Mouse (Mus musculus) right cerebral cortex, postnatal 4 days (tissue): ENCODE measurements around the gene Arhgef28.

Experiments
- DNase-seq: peaks from one replicate; pipeline ENCODE4 v3.0.0-alpha.2; 2022

The Arhgef28 gene

GRCm38 (mm10) chr13:98008588-98008987 is 197.7 kb downstream of the Arhgef28 start:
- DNase-seq, result no peak

- DNase-seq, result no peak
These were observed 200.5 kb downstream of the Arhgef28 start for GRCm38 (mm10) chr13:98005611-98006218.

GRCm38 (mm10) chr13:98004647-98005414 is 201.4 kb downstream of the Arhgef28 start:
- DNase-seq, result no peak

- DNase-seq, result no peak
These were observed 202.5 kb downstream of the Arhgef28 start for GRCm38 (mm10) chr13:98003690-98004089.

- no peak for DNase-seq
These were observed 203.6 kb downstream of the Arhgef28 start for GRCm38 (mm10) chr13:98002598-98002997.

GRCm38 (mm10) chr13:98002121-98002520 is 204.1 kb downstream of the Arhgef28 start:
- DNase-seq, result no peak

GRCm38 (mm10) chr13:98001719-98002118 is 204.5 kb downstream of the Arhgef28 start:
- no peak for DNase-seq

GRCm38 (mm10) chr13:98000841-98001240 is 205.4 kb downstream of the Arhgef28 start:
- no peak for DNase-seq

- no peak for DNase-seq
These were observed 207.1 kb downstream of the Arhgef28 start for GRCm38 (mm10) chr13:97999130-97999529.

GRCm38 (mm10) chr13:97998570-97998969 is 207.7 kb downstream of the Arhgef28 start:
- DNase-seq, result no peak

GRCm38 (mm10) chr13:97990939-97991338 is 215.3 kb downstream of the Arhgef28 start:
- DNase-seq, result no peak

- no peak for DNase-seq
These were observed 217.4 kb downstream of the Arhgef28 start for GRCm38 (mm10) chr13:97988796-97989195.

GRCm38 (mm10) chr13:97986691-97987090 is 219.5 kb downstream of the Arhgef28 start:
- no peak for DNase-seq

GRCm38 (mm10) chr13:97977104-97977503 is 229.1 kb downstream of the Arhgef28 start:
- DNase-seq, result no peak

GRCm38 (mm10) chr13:97976642-97977041 is 229.6 kb downstream of the Arhgef28 start:
- DNase-seq, result no peak

GRCm38 (mm10) chr13:97974532-97975194 is 231.6 kb downstream of the Arhgef28 start:
- no peak for DNase-seq

GRCm38 (mm10) chr13:97973915-97974314 is 232.3 kb downstream of the Arhgef28 start:
- DNase-seq, result no peak

GRCm38 (mm10) chr13:97966077-97966476 is 240.2 kb downstream of the Arhgef28 start:
- DNase-seq, result no peak

- no peak for DNase-seq
These were observed 241.3 kb downstream of the Arhgef28 start for GRCm38 (mm10) chr13:97964892-97965424.

GRCm38 (mm10) chr13:97960142-97960541 is 246.1 kb downstream of the Arhgef28 start:
- DNase-seq, result no peak

- no peak for DNase-seq
These were observed 246.8 kb downstream of the Arhgef28 start for GRCm38 (mm10) chr13:97959394-97959888.

- DNase-seq, result no peak
These were observed 250.5 kb downstream of the Arhgef28 start for GRCm38 (mm10) chr13:97955759-97956158.

GRCm38 (mm10) chr13:97954956-97955496 is 251.2 kb downstream of the Arhgef28 start:
- DNase-seq, result no peak
